Mouse (Mus musculus): ENCODE results near the gene H2-M10.4. TPM values are rescaled to one million over a fixed set of nuclear protein-coding genes. Genes with fewer than 3 reads are reported as not detected.

H2-M10.4 gene
- polyA plus RNA-seq (2017; shearing (Covaris generic)): not detected

DNA sequence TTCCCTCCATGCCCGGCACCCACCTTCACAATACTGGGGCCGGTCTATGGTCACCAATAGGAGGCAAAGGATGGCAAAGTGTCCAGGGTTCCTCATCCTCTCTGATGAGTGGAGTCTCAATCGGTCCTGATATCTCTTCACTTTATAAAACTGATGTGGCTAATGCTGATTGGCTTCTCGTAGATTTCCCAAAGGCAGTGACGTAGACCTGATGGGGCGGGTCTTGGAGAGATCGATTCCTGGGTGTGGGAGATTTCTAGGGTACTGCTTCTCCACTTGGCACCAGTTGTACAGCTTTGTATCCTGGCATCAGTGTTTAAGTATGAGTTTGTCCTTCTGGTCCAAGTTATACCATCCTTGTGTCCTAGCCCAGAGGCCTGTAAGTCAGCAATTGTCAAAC is at the start of gene H2-M10.4:
Gene H2-M10.4, minus strand, starts transcription at position 101 of the 400 bp plus-strand sequence.

Other genes starting within 250 kb of the H2-M10.4 start
- gene Rpp21, start 204.3 kb downstream of the H2-M10.4 start, polyA plus RNA-seq (2017; shearing (Covaris generic)): 203 TPM
- 23.0 TPM for gene Trim39, start 190.1 kb downstream of the H2-M10.4 start, polyA plus RNA-seq (2017; shearing (Covaris generic))
- not detected for gene H2-M10.2, start 175.8 kb downstream of the H2-M10.4 start, polyA plus RNA-seq (2017; shearing (Covaris generic))
- not detected for gene H2-M10.1, start 136.2 kb downstream of the H2-M10.4 start, polyA plus RNA-seq (2017; shearing (Covaris generic))
- gene H2-M10.3, start 93.9 kb downstream of the H2-M10.4 start, polyA plus RNA-seq (2017; shearing (Covaris generic)): not detected
- gene H2-M11, start 84.7 kb upstream of the H2-M10.4 start, polyA plus RNA-seq (2017; shearing (Covaris generic)): not detected
- not detected for gene H2-M9, start 180.3 kb upstream of the H2-M10.4 start, polyA plus RNA-seq (2017; shearing (Covaris generic))
- not detected for gene H2-M1, start 209.9 kb upstream of the H2-M10.4 start, polyA plus RNA-seq (2017; shearing (Covaris generic))

Data from CD4-positive, CD25-positive, alpha-beta regulatory T cell, adult 9 weeks (primary cell).